Mouse (Mus musculus) layer of hippocampus, postnatal 36 days (tissue): ENCODE measurements around the gene Rasgrp2. TPM values are rescaled to one million over a fixed set of nuclear protein-coding genes. Genes with fewer than 3 reads are reported as not detected.

Experiments used
- DNase-seq, 2 experiments: peaks; one replicate each; pipeline ENCODE4 v3.0.0; 2022
- total RNA-seq, 2 experiments: library from RNA; stranded (reverse); gene quantifications; 2 replicates each; pipeline ENCODE4 v1.2.3; 2021

Rasgrp2 gene
- total RNA-seq, 2 experiments from 2014 or later: 23.8 to 34.5 TPM

- DNase-seq: no peak
Measured at GRCm38 (mm10) chr19:6407816-6408510, 8.8 kb downstream of the Rasgrp2 start.

GRCm38 (mm10) chr19:6408749-6409148 lies 9.6 kb downstream of the Rasgrp2 start:
- no peak for DNase-seq

- DNase-seq: no peak
Measured at GRCm38 (mm10) chr19:6409176-6409575, 10.0 kb downstream of the Rasgrp2 start.

DNA sequence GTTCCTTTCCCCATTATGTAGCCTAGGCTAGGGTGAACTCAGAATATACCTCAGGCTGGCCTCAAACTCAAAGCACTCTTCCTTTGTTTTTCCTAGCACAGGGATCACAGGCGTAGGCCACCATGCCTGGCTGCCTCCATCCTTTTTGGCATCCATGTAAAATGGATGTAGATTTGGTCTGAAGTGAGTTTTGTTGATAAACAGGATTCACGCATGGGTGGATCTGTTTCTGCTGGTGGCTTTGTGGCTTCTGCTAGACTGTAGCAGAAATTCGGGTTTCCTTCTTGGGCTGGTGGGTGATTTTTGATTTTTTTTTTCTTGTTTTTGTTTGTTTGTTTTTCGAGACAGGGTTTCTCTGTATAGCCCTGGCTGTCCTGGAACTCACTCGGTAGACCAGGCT lies 10.8 kb downstream of the Rasgrp2 start:
- no peak for DNase-seq

- DNase-seq: no peak
Measured at GRCm38 (mm10) chr19:6412798-6413197, 13.7 kb downstream of the Rasgrp2 start.

- no peak for DNase-seq
Measured at GRCm38 (mm10) chr19:6415454-6415853, 16.3 kb downstream of the Rasgrp2 start.

GRCm38 (mm10) chr19:6416124-6416770 lies 17.1 kb downstream of the Rasgrp2 start:
- peak in 1 of 2 experiments; percentile 54 for DNase-seq

DNA sequence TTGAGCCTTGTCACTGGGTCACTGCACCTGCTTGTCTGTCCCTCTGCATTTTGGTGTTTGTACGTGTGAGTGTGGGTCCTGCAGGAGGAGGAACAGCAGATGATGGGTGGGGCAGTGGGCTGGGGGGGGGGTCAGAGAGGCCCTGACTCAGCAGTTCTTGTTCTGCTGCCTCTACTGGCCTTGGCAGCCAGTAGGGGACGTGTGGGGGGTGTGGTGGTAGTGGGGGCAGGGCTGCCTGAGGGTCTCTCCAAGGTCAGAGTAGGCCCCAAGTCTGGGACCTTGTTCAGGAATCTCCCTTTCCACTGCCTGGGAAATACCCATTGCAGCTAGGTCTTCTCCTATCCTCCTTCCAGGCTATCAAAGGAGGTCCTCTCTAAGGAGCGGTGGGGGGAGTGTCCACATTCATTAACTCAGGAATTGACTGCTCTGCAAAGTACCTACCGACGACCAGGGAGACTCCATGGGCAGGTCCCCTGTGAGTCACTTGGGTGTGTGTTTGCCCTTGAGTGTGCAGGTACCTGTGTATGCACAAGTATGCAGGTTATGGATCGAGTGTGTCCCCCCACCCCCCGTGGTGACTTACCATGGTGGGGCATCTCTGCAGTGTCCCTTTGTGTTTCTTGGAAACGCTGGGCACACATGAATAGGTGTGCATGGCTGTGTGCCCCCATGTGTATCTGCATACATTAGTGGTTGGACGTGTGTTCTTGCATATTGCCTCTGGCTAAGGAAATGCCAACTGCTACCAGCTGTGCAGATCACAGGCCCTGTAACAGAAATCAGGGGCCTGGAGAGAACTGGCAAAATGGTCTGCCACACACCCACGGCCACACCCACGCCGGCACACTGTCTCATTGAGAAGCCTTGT lies 18.0 kb downstream of the Rasgrp2 start:
- DNase-seq: no peak

GRCm38 (mm10) chr19:6418233-6418879 lies 19.2 kb downstream of the Rasgrp2 start, which contains the start of gene Nrxn2:
Nrxn2 (plus strand) TSS chr19:6418731.
- DNase-seq: peak; percentile 92 to 93

DNA sequence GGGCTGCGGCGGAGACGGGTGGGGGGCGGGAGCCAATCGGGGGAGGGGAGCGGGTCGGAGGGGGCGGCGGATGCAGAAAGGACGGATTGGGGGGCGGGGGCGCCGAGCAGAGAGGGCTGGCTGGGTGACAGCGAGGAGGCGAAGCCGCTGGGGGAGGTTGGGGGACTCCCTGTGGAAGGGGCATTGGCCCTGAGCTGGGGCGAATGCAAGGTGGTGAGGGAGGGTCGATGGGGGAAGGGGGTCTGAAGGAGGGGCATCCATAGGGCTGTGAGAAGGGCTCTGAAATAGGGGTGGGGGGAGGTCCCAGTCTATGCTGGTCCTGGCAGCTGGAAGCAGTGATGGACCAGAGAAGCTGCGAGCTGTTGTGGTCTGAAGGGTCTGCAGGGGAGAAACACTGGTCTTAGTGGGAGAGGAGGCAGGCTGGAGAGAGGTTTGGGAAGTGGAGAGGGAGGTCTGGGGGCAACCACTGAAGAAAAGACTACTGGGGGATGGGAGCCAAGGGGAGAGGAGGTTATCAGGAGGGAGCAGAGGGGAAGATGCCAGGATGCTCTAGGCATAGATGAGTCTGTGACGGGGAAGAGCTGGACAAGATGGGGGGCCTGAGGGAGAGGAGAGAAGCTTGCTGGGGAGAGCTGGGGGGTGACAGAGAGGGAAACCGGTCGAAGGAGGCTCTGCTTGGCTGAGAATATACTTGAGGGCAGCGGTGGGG lies 20.0 kb downstream of the Rasgrp2 start:
- DNase-seq: no peak

GRCm38 (mm10) chr19:6419805-6420310 lies 20.7 kb downstream of the Rasgrp2 start:
- no peak for DNase-seq

DNA sequence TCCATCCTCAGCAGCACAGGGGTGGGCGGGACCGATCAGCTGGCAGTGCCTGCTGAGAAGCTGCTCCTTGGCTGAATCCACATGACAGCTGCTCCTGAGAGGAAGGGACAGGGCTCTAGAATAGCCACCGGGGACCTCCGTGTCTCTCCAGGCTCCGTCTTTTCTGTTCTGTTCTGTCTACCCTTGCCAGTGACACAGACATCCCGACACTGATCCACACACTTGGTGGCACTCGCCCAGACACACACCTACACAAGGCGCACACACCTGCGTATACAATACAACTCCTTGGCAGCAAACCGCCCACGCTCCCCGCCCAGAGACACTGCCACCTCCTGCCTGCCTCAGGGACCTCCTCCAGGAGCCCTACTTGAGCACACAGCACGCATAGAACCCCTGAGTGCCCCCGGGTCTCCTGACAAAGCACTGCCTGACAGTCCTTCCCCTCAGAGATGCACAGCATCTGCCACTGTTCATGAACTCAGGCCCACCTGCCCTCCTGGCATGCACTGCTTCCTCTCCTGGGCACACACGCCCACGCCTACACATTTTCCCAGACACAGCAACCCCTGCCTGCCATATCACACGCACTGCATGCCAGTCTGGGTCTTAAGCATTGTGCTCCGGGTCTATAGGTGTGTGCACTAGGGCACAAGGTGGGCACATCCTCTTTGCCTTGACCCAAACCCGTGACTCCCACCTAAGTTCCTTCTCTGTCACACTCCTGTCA lies 21.5 kb downstream of the Rasgrp2 start:
- no peak for DNase-seq

GRCm38 (mm10) chr19:6421211-6421590 lies 22.1 kb downstream of the Rasgrp2 start:
- no peak for DNase-seq

- no peak for DNase-seq
Measured at GRCm38 (mm10) chr19:6422014-6422413, 22.9 kb downstream of the Rasgrp2 start.

GRCm38 (mm10) chr19:6423241-6423640 lies 24.1 kb downstream of the Rasgrp2 start:
- DNase-seq: peak; percentile 63 to 65

DNA sequence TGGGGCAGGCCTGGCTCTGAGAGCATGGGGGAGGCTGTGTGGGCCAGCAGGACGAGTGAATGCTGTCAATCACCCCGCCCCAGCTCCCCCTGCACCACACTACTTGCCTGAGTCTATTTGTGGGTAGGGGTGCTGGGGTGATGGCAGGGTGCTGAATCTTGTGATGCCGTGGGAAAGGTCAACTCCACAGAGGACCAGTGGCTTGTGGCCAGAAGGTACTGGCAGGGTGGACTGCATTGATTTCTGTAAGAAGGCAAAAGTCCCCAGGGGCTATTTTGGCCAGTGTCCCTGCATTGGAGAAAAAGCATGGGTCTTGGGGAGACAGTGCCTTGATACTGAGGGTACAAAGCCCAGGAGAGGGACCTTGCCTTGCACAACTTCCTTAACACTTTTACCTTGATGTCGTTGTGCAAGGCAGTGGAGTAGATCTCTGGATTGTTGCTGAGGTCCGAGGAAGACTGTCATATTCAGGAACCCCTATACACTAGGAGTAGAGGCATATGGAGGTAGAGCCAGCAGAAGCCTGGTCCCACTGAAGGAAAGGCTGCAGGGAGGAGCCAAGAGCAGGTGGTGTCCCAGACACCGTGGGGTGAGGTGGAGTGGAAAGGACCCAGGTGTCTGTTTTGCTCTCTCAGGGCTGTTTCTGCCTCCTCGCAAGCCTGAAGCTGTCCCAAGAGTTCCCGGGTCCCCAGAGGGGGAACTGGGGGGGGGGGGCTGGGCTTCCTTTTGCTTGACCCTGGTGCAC lies 25.2 kb downstream of the Rasgrp2 start:
- DNase-seq: no peak

- no peak for DNase-seq
Measured at GRCm38 (mm10) chr19:6425595-6425994, 26.5 kb downstream of the Rasgrp2 start.

DNA sequence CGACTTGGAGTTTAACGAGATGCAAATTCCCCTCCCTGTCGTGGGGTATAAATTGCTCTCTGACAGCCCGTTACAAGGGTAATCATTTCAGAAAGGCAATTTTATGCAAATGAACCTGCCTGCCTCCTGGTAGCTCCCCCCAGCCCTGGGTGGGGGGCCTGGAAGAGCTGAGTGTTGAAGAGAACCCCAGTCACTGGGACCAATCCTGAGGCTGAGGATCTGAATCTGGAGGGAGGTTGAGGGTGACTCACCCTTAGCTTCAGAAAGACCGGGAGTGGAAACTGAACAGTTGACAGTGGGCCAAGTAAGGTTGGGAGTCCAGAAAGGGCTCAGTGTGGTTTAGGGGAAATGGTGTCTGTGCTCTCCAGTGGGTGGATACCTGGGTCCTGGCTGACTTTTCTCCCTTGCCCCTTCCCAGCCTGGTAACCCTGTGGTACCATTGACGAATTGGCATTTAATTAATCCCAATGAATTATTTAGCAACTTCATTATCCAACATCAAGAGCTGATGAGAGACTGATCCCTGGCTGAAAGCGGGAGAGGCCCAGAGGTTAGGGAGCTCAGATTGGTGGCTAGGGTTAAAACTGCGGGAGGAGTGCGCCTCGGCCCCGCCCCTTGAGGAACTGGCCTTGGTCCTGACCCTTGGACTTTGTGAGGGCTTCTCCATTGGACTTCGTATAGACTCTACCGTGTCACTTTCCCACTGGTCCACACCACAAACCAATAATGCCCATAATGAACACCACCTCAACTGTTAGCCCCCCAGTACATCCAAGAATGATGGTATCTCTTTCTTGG lies 27.8 kb downstream of the Rasgrp2 start:
- DNase-seq: no peak

DNA sequence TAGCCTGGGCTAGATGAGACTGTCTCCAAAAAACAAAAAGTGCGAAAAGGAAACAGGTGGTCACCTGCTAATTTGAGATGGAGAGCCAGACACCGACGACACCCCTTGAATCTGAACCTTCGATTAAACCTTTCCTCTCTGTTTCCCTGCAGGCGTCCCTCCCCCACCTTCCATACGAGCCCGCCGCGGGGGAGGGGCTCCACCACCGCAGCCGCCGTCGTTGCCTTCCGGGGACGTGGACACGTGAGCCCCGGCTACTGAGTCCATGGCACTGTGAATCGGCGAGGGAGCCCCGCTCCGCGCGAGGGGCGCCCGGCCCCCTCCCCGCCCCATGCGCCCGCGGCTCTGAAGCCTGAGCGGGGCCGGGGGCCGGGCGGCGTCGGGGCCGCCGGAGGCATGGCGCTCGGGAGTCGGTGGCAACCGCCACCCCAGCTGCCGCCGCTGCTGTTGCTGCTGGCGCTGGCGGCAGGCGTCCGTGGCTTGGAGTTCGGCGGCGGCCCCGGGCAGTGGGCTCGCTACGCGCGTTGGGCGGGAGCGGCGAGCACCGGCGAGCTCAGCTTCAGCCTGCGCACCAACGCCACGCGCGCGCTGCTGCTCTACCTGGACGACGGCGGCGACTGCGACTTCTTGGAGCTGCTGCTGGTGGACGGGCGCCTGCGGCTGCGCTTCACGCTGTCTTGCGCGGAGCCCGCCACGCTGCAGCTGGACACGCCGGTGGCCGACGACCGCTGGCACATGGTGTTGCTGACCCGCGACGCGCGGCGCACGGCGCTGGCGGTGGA lies 28.7 kb downstream of the Rasgrp2 start:
- no peak for DNase-seq
